Mouse (Mus musculus) lung, postnatal 0 days (tissue): ENCODE measurements around the gene Cntn4. TPM values are rescaled to one million over a fixed set of nuclear protein-coding genes. Genes with fewer than 3 reads are reported as not detected.

ENCODE experiments used
- ATAC-seq: fragments of 200-750 bp; cut with Nextera tagmentation; 2 replicates; pipeline ENCODE4 v1.8.0; 2017; ENCODE audit warnings: moderate library complexity
- DNase-seq: peaks from one replicate; pipeline ENCODE4 v3.0.0-alpha.2; 2016; ENCODE audit warnings: low spot score
- H3K27ac ChIP-seq: fragments of 300-500 bp; sonication (generic); 2 replicates; pipeline ENCODE4 v1.5.1; 2014; ENCODE audit warnings: antibody characterized with exemption, mild to moderate bottlenecking, low read length, mixed read lengths
- H3K27me3 ChIP-seq: fragments of 300-500 bp; sonication (generic); replicated peaks from 2 replicates; pipeline ENCODE4 v1.6.1; 2014; ENCODE audit warnings: low read length, mixed read lengths; ENCODE audit not compliant: insufficient read depth
- H3K36me3 ChIP-seq: fragments of 300-500 bp; sonication (generic); 2 replicates; pipeline ENCODE4 v1.6.1; 2014; ENCODE audit warnings: low read length, mixed read lengths; ENCODE audit not compliant: insufficient read depth
- H3K4me1 ChIP-seq: fragments of 300-500 bp; sonication (generic); 2 replicates; pipeline ENCODE4 v1.6.1; 2014; ENCODE audit warnings: antibody characterized with exemption, low read depth, low read length, mixed read lengths; ENCODE audit not compliant: insufficient read depth
- H3K4me2 ChIP-seq: fragments of 300-500 bp; sonication (generic); replicated peaks from 2 replicates; pipeline ENCODE4 v1.6.1; 2014; ENCODE audit warnings: low read depth, mild to moderate bottlenecking, low read length, moderate library complexity, mixed read lengths
- H3K4me3 ChIP-seq: fragments of 300-500 bp; sonication (generic); 2 replicates; pipeline ENCODE4 v1.5.1; 2014; ENCODE audit warnings: low read depth, low read length
- H3K9ac ChIP-seq: fragments of 300-500 bp; sonication (generic); replicated peaks from 2 replicates; pipeline ENCODE4 v1.6.1; 2014; ENCODE audit warnings: low read depth, mild to moderate bottlenecking
- H3K9me3 ChIP-seq: fragments of 300-500 bp; sonication (generic); 2 replicates; pipeline ENCODE4 v1.6.1; 2016; ENCODE audit warnings: low read length, mixed read lengths
- CTCF ChIP-seq: IDR thresholded peaks from 2 replicates; pipeline ENCODE4 v1.5.1; 2016; ENCODE audit warnings: antibody characterized with exemption, mild to moderate bottlenecking
- EP300 ChIP-seq: IDR thresholded peaks from 2 replicates; pipeline ENCODE4 v1.6.1; 2016; ENCODE audit warnings: antibody characterized with exemption, mild to moderate bottlenecking, control low read depth
- WGBS: fragments of 180-500 bp; shearing (Covaris S2); extraction: QIAGEN DNeasy Blood & Tissue Kit; methylation state at CpG from one replicate; pipeline ENCODE4 v1.1.7; 2014; 5-methylcytosine and 5-hydroxymethylcytosine counted together
- polyA plus RNA-seq: library from polyadenylated mRNA; unstranded; fragments of >200 nt; fragmentation: Nextera tagmentation; extraction: Ambion mirVana; gene quantifications from 2 replicates; pipeline ENCODE4 v1.2.1, GENCODE M21; 2015

Gene Cntn4
- 0.12 and 0.42 TPM in 2 replicates for polyA plus RNA-seq

GRCm38 (mm10) chr6:105677149-105678031, at the start of gene Cntn4:
Gene Cntn4, plus strand, starts transcription at chr6:105677660.
- no peak for TF ChIP-seq CTCF
- no peak for TF ChIP-seq EP300
- no peaks in the 10 kb centered on the region for H3K9me3 ChIP-seq
- no peaks in the 10 kb centered on the region for H3K27me3 ChIP-seq
- H3K4me3 ChIP-seq, result no peak within 1 kb of the TSS
- H3K27ac ChIP-seq, result no peak within 1 kb of the TSS
- no peak for DNase-seq
- ATAC-seq, result no peak
- no peaks in the 10 kb centered on the region for H3K4me1 ChIP-seq
- H3K36me3 ChIP-seq, result no peaks in the 10 kb centered on the region
- WGBS, result 2% methylated on average over 38 of the region's 40 CpGs
- no peak within 1 kb of the TSS for H3K9ac ChIP-seq
- peak within 1 kb of the TSS; percentile 32 for H3K4me2 ChIP-seq

GRCm38 (mm10) chr6:105674276-105674675, 3.2 kb upstream of the Cntn4 start:
- Histone ChIP-seq H3K36me3 (no peaks in the 10 kb centered on the region), H3K9ac (no peak overlapping the region), H3K27me3 (no peaks in the 10 kb centered on the region), H3K9me3 (no peaks in the 10 kb centered on the region), H3K4me1 (no peaks in the 10 kb centered on the region), H3K4me2 (no peak overlapping the region), H3K27ac (no peak overlapping the region), H3K4me3 (no peak overlapping the region)
- ATAC-seq, result no peak
- WGBS, result 61% methylated on average over 4 of the region's 4 CpGs
- no peak for DNase-seq
- TF ChIP-seq CTCF (no peak), EP300 (no peak)

- H3K9me3 ChIP-seq, result no peaks in the 10 kb centered on the region
- 29% methylated on average over 3 of the region's 3 CpGs for WGBS
- no peak overlapping the region for H3K4me2 ChIP-seq
- TF ChIP-seq EP300 (no peak), CTCF (no peak)
- no peak overlapping the region for H3K4me3 ChIP-seq
- no peak for ATAC-seq
- H3K27ac ChIP-seq, result no peak overlapping the region
- no peak overlapping the region for H3K9ac ChIP-seq
- H3K36me3 ChIP-seq, result no peaks in the 10 kb centered on the region
- no peak for DNase-seq
- H3K4me1 ChIP-seq, result no peaks in the 10 kb centered on the region
- no peaks in the 10 kb centered on the region for H3K27me3 ChIP-seq
Measured at GRCm38 (mm10) chr6:105675099-105675498, 2.4 kb upstream of the Cntn4 start.

- no peaks in the 10 kb centered on the region for H3K27me3 ChIP-seq
- H3K9me3 ChIP-seq, result no peaks in the 10 kb centered on the region
- no peaks in the 10 kb centered on the region for H3K4me1 ChIP-seq
- DNase-seq, result no peak
- TF ChIP-seq CTCF, result no peak
- TF ChIP-seq EP300, result no peak
- no peak overlapping the region for H3K27ac ChIP-seq
- WGBS, result 25% methylated on average over 5 of the region's 5 CpGs
- no peak for ATAC-seq
- no peak overlapping the region for H3K9ac ChIP-seq
- H3K4me2 ChIP-seq, result no peak overlapping the region
- H3K4me3 ChIP-seq, result no peak overlapping the region
- no peaks in the 10 kb centered on the region for H3K36me3 ChIP-seq
Measured at GRCm38 (mm10) chr6:105676637-105677036, 823 bp upstream of the Cntn4 start.

GRCm38 (mm10) chr6:105678778-105679177, 1.3 kb downstream of the Cntn4 start:
- DNase-seq (no peak), ATAC-seq (no peak)
- no peaks in the 10 kb centered on the region for H3K27me3 ChIP-seq
- no peaks in the 10 kb centered on the region for H3K4me1 ChIP-seq
- WGBS, result 18% methylated on average over 5 of the region's 5 CpGs
- no peak overlapping the region for H3K4me3 ChIP-seq
- H3K9me3 ChIP-seq, result no peaks in the 10 kb centered on the region
- H3K4me2 ChIP-seq, result no peak overlapping the region
- TF ChIP-seq CTCF (no peak), EP300 (no peak)
- H3K36me3 ChIP-seq, result no peaks in the 10 kb centered on the region
- H3K9ac ChIP-seq, result no peak overlapping the region
- H3K27ac ChIP-seq, result no peak overlapping the region

- ATAC-seq, result no peak
- 31% methylated on average over 2 of the region's 2 CpGs for WGBS
- Histone ChIP-seq H3K9ac (no peak overlapping the region), H3K9me3 (no peaks in the 10 kb centered on the region), H3K27ac (no peak overlapping the region), H3K4me1 (no peaks in the 10 kb centered on the region), H3K27me3 (no peaks in the 10 kb centered on the region), H3K36me3 (no peaks in the 10 kb centered on the region), H3K4me3 (no peak overlapping the region), H3K4me2 (no peak overlapping the region)
- TF ChIP-seq EP300, result no peak
- TF ChIP-seq CTCF, result no peak
- DNase-seq, result no peak
Measured at GRCm38 (mm10) chr6:105681496-105681895, 4.0 kb downstream of the Cntn4 start.
